Mouse (Mus musculus): ENCODE data around the gene Abraxas2. TPM values are rescaled to one million over a fixed set of nuclear protein-coding genes. Genes with fewer than 3 reads are reported as not detected.

The Abraxas2 gene
- polyA plus RNA-seq, 1 experiment from 2014 or later = 17.0 TPM

GRCm38 (mm10) chr7:132856083-132856482 is 2.9 kb upstream of the Abraxas2 start:
- Histone ChIP-seq H3K36me3 (no peaks in the 10 kb centered on the region), H3K27ac (no peak overlapping the region), H3K4me2 (no peak overlapping the region), H3K27me3 (no peaks in the 10 kb centered on the region), H3K4me1 (replicated peaks) (peaks cover 37% of the 10 kb centered on the region), H3K4me3 (replicated peaks) (no peak overlapping the region), H3K9me3 (replicated peaks) (no peaks in the 10 kb centered on the region), H3K9ac (no peak overlapping the region)
- DNase-seq = no peak
- 61% methylated on average over 1 of the region's 1 CpGs for WGBS (ENCODE audit: insufficient replicate concordance)
- no peak for ATAC-seq (ENCODE audit: low read depth)

GRCm38 (mm10) chr7:132858043-132858608 is 899 bp upstream of the Abraxas2 start:
- H3K9ac ChIP-seq = no peak overlapping the region

GRCm38 (mm10) chr7:132866316-132866715 is 7.3 kb downstream of the Abraxas2 start:
- WGBS (ENCODE audit: insufficient replicate concordance) = 27% methylated on average over 9 of the region's 9 CpGs
- Histone ChIP-seq H3K4me3 (replicated peaks) (no peak overlapping the region), H3K4me1 (replicated peaks) (peaks cover 28% of the 10 kb centered on the region), H3K27me3 (no peaks in the 10 kb centered on the region), H3K9ac (no peak overlapping the region), H3K9me3 (replicated peaks) (no peaks in the 10 kb centered on the region), H3K4me2 (no peak overlapping the region), H3K27ac (no peak overlapping the region), H3K36me3 (peaks cover 60% of the 10 kb centered on the region)
- DNase-seq (no peak), ATAC-seq (ENCODE audit: low read depth) (no peak)

More at GRCm38 (mm10) chr7:132858043-132858608, 899 bp upstream of the Abraxas2 start:
- peaks cover 35% of the 10 kb centered on the region for H3K4me1 ChIP-seq (replicated peaks)
- H3K9me3 ChIP-seq (replicated peaks) = no peaks in the 10 kb centered on the region
- WGBS (ENCODE audit: insufficient replicate concordance) = 62% methylated on average over 5 of the region's 5 CpGs
- H3K4me3 ChIP-seq (replicated peaks) = no peak overlapping the region
- no peak overlapping the region for H3K4me2 ChIP-seq
- no peaks in the 10 kb centered on the region for H3K27me3 ChIP-seq
- DNase-seq = no peak
- no peak overlapping the region for H3K27ac ChIP-seq
- no peaks in the 10 kb centered on the region for H3K36me3 ChIP-seq
- ATAC-seq (ENCODE audit: low read depth) = no peak

GRCm38 (mm10) chr7:132873043-132873442 is 14.0 kb downstream of the Abraxas2 start:
- no peaks in the 10 kb centered on the region for H3K9me3 ChIP-seq (replicated peaks)
- WGBS (ENCODE audit: insufficient replicate concordance) = 67% methylated on average over 2 of the region's 2 CpGs
- no peak for DNase-seq
- H3K9ac ChIP-seq = no peak overlapping the region
- no peak overlapping the region for H3K4me3 ChIP-seq (replicated peaks)
- H3K27ac ChIP-seq = no peak overlapping the region
- H3K4me2 ChIP-seq = no peak overlapping the region
- no peaks in the 10 kb centered on the region for H3K4me1 ChIP-seq (replicated peaks)
- ATAC-seq (ENCODE audit: low read depth) = no peak
- no peaks in the 10 kb centered on the region for H3K27me3 ChIP-seq
- peaks cover 89% of the 10 kb centered on the region for H3K36me3 ChIP-seq

- Histone ChIP-seq H3K27me3 (no peaks in the 10 kb centered on the region), H3K4me1 (replicated peaks) (no peaks in the 10 kb centered on the region), H3K27ac (no peak overlapping the region), H3K4me3 (replicated peaks) (no peak overlapping the region), H3K36me3 (peaks cover 91% of the 10 kb centered on the region), H3K4me2 (no peak overlapping the region), H3K9ac (no peak overlapping the region), H3K9me3 (replicated peaks) (no peaks in the 10 kb centered on the region)
- ATAC-seq (ENCODE audit: low read depth) (no peak), DNase-seq (no peak)
- WGBS (ENCODE audit: insufficient replicate concordance) = 78% methylated on average over 2 of the region's 2 CpGs
These were observed 16.5 kb downstream of the Abraxas2 start for GRCm38 (mm10) chr7:132875391-132876086.

- no peak overlapping the region for H3K4me2 ChIP-seq
- H3K4me1 ChIP-seq (replicated peaks) = no peaks in the 10 kb centered on the region
- no peak overlapping the region for H3K27ac ChIP-seq
- WGBS (ENCODE audit: insufficient replicate concordance) = 55% methylated on average over 1 of the region's 1 CpGs
- H3K9ac ChIP-seq = no peak overlapping the region
- H3K4me3 ChIP-seq (replicated peaks) = no peak overlapping the region
- ATAC-seq (ENCODE audit: low read depth) (no peak), DNase-seq (no peak)
- H3K9me3 ChIP-seq (replicated peaks) = no peaks in the 10 kb centered on the region
- no peaks in the 10 kb centered on the region for H3K27me3 ChIP-seq
- H3K36me3 ChIP-seq = peaks cover 94% of the 10 kb centered on the region
These were observed 21.3 kb downstream of the Abraxas2 start for GRCm38 (mm10) chr7:132880276-132880675.

- ATAC-seq (ENCODE audit: low read depth) (no peak), DNase-seq (no peak)
- Histone ChIP-seq H3K36me3 (peaks cover 76% of the 10 kb centered on the region), H3K27ac (no peak overlapping the region), H3K4me2 (no peak overlapping the region), H3K9ac (no peak overlapping the region), H3K4me1 (replicated peaks) (peaks cover under 1% of the 10 kb centered on the region; the same call in 1 of the 2 replicates), H3K4me3 (replicated peaks) (no peak overlapping the region), H3K27me3 (no peaks in the 10 kb centered on the region), H3K9me3 (replicated peaks) (no peaks in the 10 kb centered on the region)
- 56% methylated on average over 2 of the region's 2 CpGs for WGBS (ENCODE audit: insufficient replicate concordance)
These were observed 23.3 kb downstream of the Abraxas2 start for GRCm38 (mm10) chr7:132882343-132882742.

GRCm38 (mm10) chr7:132884031-132884430 is 25.0 kb downstream of the Abraxas2 start:
- Histone ChIP-seq H3K4me2 (no peak overlapping the region), H3K4me3 (replicated peaks) (no peak overlapping the region), H3K4me1 (replicated peaks) (peaks cover 16% of the 10 kb centered on the region), H3K27ac (no peak overlapping the region), H3K27me3 (no peaks in the 10 kb centered on the region), H3K9me3 (replicated peaks) (no peaks in the 10 kb centered on the region), H3K36me3 (peaks cover 62% of the 10 kb centered on the region), H3K9ac (no peak overlapping the region)
- WGBS (ENCODE audit: insufficient replicate concordance) = 88% methylated on average over 7 of the region's 7 CpGs
- ATAC-seq (ENCODE audit: low read depth) (no peak), DNase-seq (no peak)

GRCm38 (mm10) chr7:132887019-132887804 is 28.2 kb downstream of the Abraxas2 start:
- 64% methylated on average over 7 of the region's 7 CpGs for WGBS (ENCODE audit: insufficient replicate concordance)
- H3K9me3 ChIP-seq (replicated peaks) = no peaks in the 10 kb centered on the region
- H3K4me3 ChIP-seq (replicated peaks) = no peak overlapping the region
- no peak overlapping the region for H3K9ac ChIP-seq
- H3K4me1 ChIP-seq (replicated peaks) = peaks cover 16% of the 10 kb centered on the region
- no peaks in the 10 kb centered on the region for H3K27me3 ChIP-seq
- no peak overlapping the region for H3K27ac ChIP-seq
- ATAC-seq (ENCODE audit: low read depth) (no peak), DNase-seq (no peak)
- H3K4me2 ChIP-seq = no peak overlapping the region
- H3K36me3 ChIP-seq = peaks cover 31% of the 10 kb centered on the region

- no peaks in the 10 kb centered on the region for H3K9me3 ChIP-seq (replicated peaks)
- H3K4me2 ChIP-seq = no peak overlapping the region
- H3K9ac ChIP-seq = no peak overlapping the region
- DNase-seq (no peak), ATAC-seq (ENCODE audit: low read depth) (no peak)
- H3K4me1 ChIP-seq (replicated peaks) = peaks cover 16% of the 10 kb centered on the region
- H3K36me3 ChIP-seq = peaks cover 23% of the 10 kb centered on the region
- H3K4me3 ChIP-seq (replicated peaks) = no peak overlapping the region
- no peaks in the 10 kb centered on the region for H3K27me3 ChIP-seq
- no peak overlapping the region for H3K27ac ChIP-seq
- WGBS (ENCODE audit: insufficient replicate concordance) = 32% methylated on average over 3 of the region's 3 CpGs
These were observed 29.0 kb downstream of the Abraxas2 start for GRCm38 (mm10) chr7:132888052-132888451.

- Histone ChIP-seq H3K9me3 (replicated peaks) (no peaks in the 10 kb centered on the region), H3K27ac (no peak overlapping the region), H3K9ac (no peak overlapping the region), H3K27me3 (no peaks in the 10 kb centered on the region), H3K36me3 (peaks cover 17% of the 10 kb centered on the region), H3K4me1 (replicated peaks) (peaks cover 16% of the 10 kb centered on the region), H3K4me3 (replicated peaks) (no peak overlapping the region), H3K4me2 (no peak overlapping the region)
- no peak for ATAC-seq (ENCODE audit: low read depth)
- 43% methylated on average over 4 of the region's 4 CpGs for WGBS (ENCODE audit: insufficient replicate concordance)
- DNase-seq = no peak
These were observed 29.7 kb downstream of the Abraxas2 start for GRCm38 (mm10) chr7:132888518-132889249.

Data from liver, embryonic 13.5 days (tissue).